Mouse (Mus musculus): ENCODE results near the gene 9030612E09Rik. TPM values are rescaled to one million over a fixed set of nuclear protein-coding genes. Genes with fewer than 3 reads are reported as not detected.

The 9030612E09Rik gene
- polyA plus RNA-seq, 1 experiment = not detected

GRCm38 (mm10) chr10:43164406-43164805, 10.1 kb upstream of the 9030612E09Rik start:
- no peaks in the 10 kb centered on the region for H3K4me1 ChIP-seq (ENCODE audit: control insufficient read depth, insufficient read depth, low read length)
- TF ChIP-seq CTCF (IDR thresholded peaks at IDR 0.05; ENCODE audit: low read depth, low read length) = no peak
- TF ChIP-seq POLR2A (IDR thresholded peaks at IDR 0.05; ENCODE audit: borderline replicate concordance, low read depth, low read length) = no peak

GRCm38 (mm10) chr10:43166146-43166545, 8.4 kb upstream of the 9030612E09Rik start:
- Histone ChIP-seq H3K27ac (ENCODE audit: insufficient read depth, low read depth, low read length) (no peak overlapping the region), H3K4me1 (ENCODE audit: control insufficient read depth, insufficient read depth, low read length) (no peaks in the 10 kb centered on the region), H3K4me3 (ENCODE audit: insufficient read depth, low read length) (no peak overlapping the region)
- TF ChIP-seq POLR2A (IDR thresholded peaks at IDR 0.05; ENCODE audit: borderline replicate concordance, low read depth, low read length) (no peak), CTCF (IDR thresholded peaks at IDR 0.05; ENCODE audit: low read depth, low read length) (no peak)

More at GRCm38 (mm10) chr10:43164406-43164805, 10.1 kb upstream of the 9030612E09Rik start:
- Histone ChIP-seq H3K27ac (ENCODE audit: insufficient read depth, low read depth, low read length) (no peak overlapping the region), H3K4me3 (ENCODE audit: insufficient read depth, low read length) (no peak overlapping the region)

- TF ChIP-seq POLR2A (IDR thresholded peaks at IDR 0.05; ENCODE audit: borderline replicate concordance, low read depth, low read length) (no peak), CTCF (IDR thresholded peaks at IDR 0.05; ENCODE audit: low read depth, low read length) (no peak)
- no peak overlapping the region for H3K27ac ChIP-seq (ENCODE audit: insufficient read depth, low read depth, low read length)
- H3K4me1 ChIP-seq (ENCODE audit: control insufficient read depth, insufficient read depth, low read length) = no peaks in the 10 kb centered on the region
- H3K4me3 ChIP-seq (ENCODE audit: insufficient read depth, low read length) = no peak overlapping the region
Measured at GRCm38 (mm10) chr10:43166817-43167216, 7.7 kb upstream of the 9030612E09Rik start.

GRCm38 (mm10) chr10:43168847-43169246, 5.7 kb upstream of the 9030612E09Rik start:
- TF ChIP-seq POLR2A (IDR thresholded peaks at IDR 0.05; ENCODE audit: borderline replicate concordance, low read depth, low read length) (no peak), CTCF (IDR thresholded peaks at IDR 0.05; ENCODE audit: low read depth, low read length) (no peak)
- no peak overlapping the region for H3K4me3 ChIP-seq (ENCODE audit: insufficient read depth, low read length)

GRCm38 (mm10) chr10:43171106-43171505, 3.4 kb upstream of the 9030612E09Rik start:
- TF ChIP-seq POLR2A (IDR thresholded peaks at IDR 0.05; ENCODE audit: borderline replicate concordance, low read depth, low read length) = no peak
- TF ChIP-seq CTCF (IDR thresholded peaks at IDR 0.05; ENCODE audit: low read depth, low read length) = no peak
- Histone ChIP-seq H3K4me1 (ENCODE audit: control insufficient read depth, insufficient read depth, low read length) (no peaks in the 10 kb centered on the region), H3K27ac (ENCODE audit: insufficient read depth, low read depth, low read length) (no peak overlapping the region), H3K4me3 (ENCODE audit: insufficient read depth, low read length) (no peak overlapping the region)

More at GRCm38 (mm10) chr10:43168847-43169246, 5.7 kb upstream of the 9030612E09Rik start:
- no peaks in the 10 kb centered on the region for H3K4me1 ChIP-seq (ENCODE audit: control insufficient read depth, insufficient read depth, low read length)
- H3K27ac ChIP-seq (ENCODE audit: insufficient read depth, low read depth, low read length) = no peak overlapping the region

- no peaks in the 10 kb centered on the region for H3K4me1 ChIP-seq (ENCODE audit: control insufficient read depth, insufficient read depth, low read length)
- TF ChIP-seq POLR2A (IDR thresholded peaks at IDR 0.05; ENCODE audit: borderline replicate concordance, low read depth, low read length) (no peak), CTCF (IDR thresholded peaks at IDR 0.05; ENCODE audit: low read depth, low read length) (no peak)
- no peak overlapping the region for H3K4me3 ChIP-seq (ENCODE audit: insufficient read depth, low read length)
- H3K27ac ChIP-seq (ENCODE audit: insufficient read depth, low read depth, low read length) = no peak overlapping the region
Measured at GRCm38 (mm10) chr10:43172066-43172465, 2.4 kb upstream of the 9030612E09Rik start.

GRCm38 (mm10) chr10:43172554-43172953, 1.9 kb upstream of the 9030612E09Rik start:
- H3K4me3 ChIP-seq (ENCODE audit: insufficient read depth, low read length) = no peak overlapping the region
- H3K4me1 ChIP-seq (ENCODE audit: control insufficient read depth, insufficient read depth, low read length) = no peaks in the 10 kb centered on the region

GRCm38 (mm10) chr10:43173141-43173827, 1.2 kb upstream of the 9030612E09Rik start:
- Histone ChIP-seq H3K4me1 (ENCODE audit: control insufficient read depth, insufficient read depth, low read length) (no peaks in the 10 kb centered on the region), H3K27ac (ENCODE audit: insufficient read depth, low read depth, low read length) (no peak overlapping the region), H3K4me3 (ENCODE audit: insufficient read depth, low read length) (peak overlapping the region; percentile 61)
- no peak for TF ChIP-seq POLR2A (IDR thresholded peaks at IDR 0.05; ENCODE audit: borderline replicate concordance, low read depth, low read length)
- no peak for TF ChIP-seq CTCF (IDR thresholded peaks at IDR 0.05; ENCODE audit: low read depth, low read length)

More at GRCm38 (mm10) chr10:43172554-43172953, 1.9 kb upstream of the 9030612E09Rik start:
- no peak overlapping the region for H3K27ac ChIP-seq (ENCODE audit: insufficient read depth, low read depth, low read length)
- TF ChIP-seq POLR2A (IDR thresholded peaks at IDR 0.05; ENCODE audit: borderline replicate concordance, low read depth, low read length) = no peak
- TF ChIP-seq CTCF (IDR thresholded peaks at IDR 0.05; ENCODE audit: low read depth, low read length) = no peak

GRCm38 (mm10) chr10:43173828-43174325, 627 bp upstream of the 9030612E09Rik start:
- no peak for TF ChIP-seq POLR2A (IDR thresholded peaks at IDR 0.05; ENCODE audit: borderline replicate concordance, low read depth, low read length)
- TF ChIP-seq CTCF (IDR thresholded peaks at IDR 0.05; ENCODE audit: low read depth, low read length) = no peak
- peak overlapping the region; percentile 61 for H3K4me3 ChIP-seq (ENCODE audit: insufficient read depth, low read length)
- H3K27ac ChIP-seq (ENCODE audit: insufficient read depth, low read depth, low read length) = no peak overlapping the region
- no peaks in the 10 kb centered on the region for H3K4me1 ChIP-seq (ENCODE audit: control insufficient read depth, insufficient read depth, low read length)

GRCm38 (mm10) chr10:43175156-43175601, 675 bp downstream of the 9030612E09Rik start:
- TF ChIP-seq POLR2A (IDR thresholded peaks at IDR 0.05; ENCODE audit: borderline replicate concordance, low read depth, low read length) (no peak), CTCF (IDR thresholded peaks at IDR 0.05; ENCODE audit: low read depth, low read length) (no peak)
- H3K4me1 ChIP-seq (ENCODE audit: control insufficient read depth, insufficient read depth, low read length) = no peaks in the 10 kb centered on the region
- no peak overlapping the region for H3K27ac ChIP-seq (ENCODE audit: insufficient read depth, low read depth, low read length)
- H3K4me3 ChIP-seq (ENCODE audit: insufficient read depth, low read length) = no peak overlapping the region
